Mouse (Mus musculus) thymus, adult 2 months (tissue): Measurements from ENCODE around the gene Leng1. TPM values are rescaled to one million over a fixed set of nuclear protein-coding genes. Genes with fewer than 3 reads are reported as not detected.
A peak's percentile ranks its signal among the peaks of the same experiment; 100 is the strongest.
"Not testable (repeated sequence)": the region's sequence is repeated elsewhere in the genome, so short reads cannot be mapped to it uniquely, and the experiment has no call there.

Source experiments
- DNase-seq: peaks from one replicate; pipeline ENCODE4 v3.0.0; 2021
- H3K27ac ChIP-seq: fragments of 200-500 bp; 2 replicates; pipeline ENCODE4 v1.5.1; 2012; ENCODE audit warnings: low read length, control low read depth; ENCODE audit not compliant: control insufficient read depth, insufficient read depth
- H3K27me3 ChIP-seq: fragments of 200-500 bp; 2 replicates; pipeline ENCODE4 v1.6.1; 2012; ENCODE audit warnings: mild to moderate bottlenecking, low read length, moderate library complexity, mixed read lengths; ENCODE audit not compliant: control insufficient read depth, insufficient read depth
- H3K36me3 ChIP-seq: fragments of 200-500 bp; 2 replicates; pipeline ENCODE4 v1.6.1; 2012; ENCODE audit warnings: mild to moderate bottlenecking, low read length, moderate library complexity; ENCODE audit not compliant: control insufficient read depth, insufficient read depth
- H3K4me1 ChIP-seq: fragments of 200-500 bp; replicated peaks from 2 replicates; pipeline ENCODE4 v1.6.1; 2012; ENCODE audit warnings: low read length; ENCODE audit not compliant: control insufficient read depth, insufficient read depth
- H3K4me3 ChIP-seq: fragments of 200-500 bp; 2 replicates; pipeline ENCODE4 v1.5.1; 2012; ENCODE audit warnings: mild to moderate bottlenecking, low read length, control low read depth, moderate library complexity; ENCODE audit not compliant: control insufficient read depth, insufficient read depth
- CTCF ChIP-seq: fragments of 200-500 bp; IDR thresholded peaks from 2 replicates; pipeline ENCODE4 v1.5.1; 2012; ENCODE audit warnings: mild to moderate bottlenecking, control low read depth, low read length, moderate library complexity, borderline replicate concordance; ENCODE audit not compliant: control insufficient read depth, poor library complexity, insufficient read depth; ENCODE audit errors: extremely low read depth
- POLR2A ChIP-seq: fragments of 200-500 bp; IDR thresholded peaks from 2 replicates; pipeline ENCODE4 v1.6.1; 2012; ENCODE audit warnings: mild to moderate bottlenecking, low read length, control low read depth, moderate library complexity; ENCODE audit not compliant: control insufficient read depth, poor library complexity, insufficient read depth; ENCODE audit errors: extremely low read depth
- WGBS: fragments of 180-500 bp; shearing (Covaris S2); methylation state at CpG from one replicate; pipeline ENCODE4 v1.1.7; 2018; 5-methylcytosine and 5-hydroxymethylcytosine counted together
- polyA plus RNA-seq: library from polyadenylated mRNA; depleted of rRNA; stranded (reverse); fragments of >200 nt; gene quantifications from 2 replicates; pipeline ENCODE4 v1.2.3, GENCODE M21; 2012

Leng1 gene
- polyA plus RNA-seq, 1 experiment, result 4.3 TPM

DNA sequence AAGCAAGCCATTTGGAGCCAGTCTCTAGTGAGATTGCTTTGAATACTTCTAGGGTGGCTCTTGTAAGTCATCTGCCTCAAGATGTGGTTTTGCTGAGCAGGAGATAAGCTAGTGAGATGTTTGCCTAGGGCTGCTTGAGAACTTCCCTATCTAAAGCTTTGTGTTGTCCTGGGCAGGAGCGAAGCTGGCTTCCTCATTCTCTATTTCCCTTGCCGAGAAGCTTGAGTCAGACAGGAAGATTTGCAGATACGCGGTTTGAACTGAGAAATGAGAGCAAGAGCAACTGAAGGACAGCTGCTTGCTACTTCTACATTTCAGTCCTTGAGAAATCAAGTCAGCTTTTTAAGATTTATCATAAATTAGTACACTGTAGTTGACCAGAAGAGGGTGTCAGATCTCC lies 41.4 kb upstream of the Leng1 start:
- peaks cover 31% of the 10 kb centered on the region for H3K36me3 ChIP-seq
- TF ChIP-seq CTCF (no peak), POLR2A (no peak)
- no peaks in the 10 kb centered on the region for H3K27me3 ChIP-seq
- no peak overlapping the region for H3K27ac ChIP-seq
- DNase-seq, result no peak
- no peak overlapping the region for H3K4me3 ChIP-seq
- H3K4me1 ChIP-seq, result peaks cover 12% of the 10 kb centered on the region
- 41% methylated on average over 4 of the region's 4 CpGs for WGBS

DNA sequence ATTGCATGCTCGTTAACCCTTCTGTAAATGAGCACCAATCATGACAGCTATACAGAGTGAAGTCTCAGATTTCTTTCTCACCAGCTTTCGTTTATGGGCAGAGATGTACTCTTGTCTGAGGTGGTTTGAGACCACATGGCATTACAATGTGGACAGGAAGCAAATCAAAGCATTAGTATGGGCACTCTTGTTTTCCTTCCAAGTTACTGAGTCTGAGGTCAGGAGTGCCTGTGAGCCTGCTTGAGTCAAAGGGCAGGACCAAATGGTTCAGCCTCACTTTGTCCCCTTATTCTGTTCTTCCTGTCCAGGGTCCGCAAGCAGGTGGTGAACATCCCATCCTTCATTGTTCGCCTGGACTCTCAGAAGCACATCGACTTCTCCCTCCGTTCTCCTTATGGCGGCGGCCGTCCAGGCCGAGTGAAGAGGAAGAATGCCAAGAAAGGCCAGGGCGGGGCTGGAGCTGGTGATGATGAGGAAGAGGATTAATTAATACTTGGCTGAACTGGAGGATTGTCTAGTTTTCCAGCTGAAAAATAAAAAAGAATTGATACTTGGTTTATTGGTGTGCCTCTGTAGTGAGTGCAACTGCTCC lies 40.8 kb upstream of the Leng1 start:
- peaks cover 12% of the 10 kb centered on the region for H3K4me1 ChIP-seq
- WGBS, result 63% methylated on average over 11 of the region's 11 CpGs
- peaks cover 31% of the 10 kb centered on the region for H3K36me3 ChIP-seq
- H3K27me3 ChIP-seq, result no peaks in the 10 kb centered on the region
- no peak for DNase-seq
- no peak overlapping the region for H3K27ac ChIP-seq
- TF ChIP-seq POLR2A, result no peak
- no peak overlapping the region for H3K4me3 ChIP-seq

DNA sequence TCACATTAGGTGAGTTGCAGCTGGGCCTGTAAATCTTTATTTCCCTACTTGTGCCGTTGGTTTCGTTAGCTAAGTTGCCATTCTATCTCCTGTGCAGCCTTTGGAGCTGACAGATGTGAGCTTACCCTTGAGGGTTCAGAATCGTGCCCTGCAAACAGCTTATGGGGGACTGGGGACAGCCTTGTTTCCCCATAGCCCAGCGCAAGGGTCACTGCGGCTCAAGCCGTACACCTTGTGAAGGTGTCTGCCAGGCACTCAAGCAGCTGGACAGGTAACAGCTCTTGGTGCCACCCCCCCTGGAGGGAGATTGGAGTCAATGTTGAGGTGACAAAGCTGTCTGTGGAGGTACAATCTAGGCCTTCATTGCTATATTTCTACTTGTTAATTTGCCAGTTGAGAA lies 40.3 kb upstream of the Leng1 start:
- H3K36me3 ChIP-seq, result peaks cover 31% of the 10 kb centered on the region
- no peaks in the 10 kb centered on the region for H3K27me3 ChIP-seq
- WGBS, result 32% methylated on average over 6 of the region's 6 CpGs

DNA sequence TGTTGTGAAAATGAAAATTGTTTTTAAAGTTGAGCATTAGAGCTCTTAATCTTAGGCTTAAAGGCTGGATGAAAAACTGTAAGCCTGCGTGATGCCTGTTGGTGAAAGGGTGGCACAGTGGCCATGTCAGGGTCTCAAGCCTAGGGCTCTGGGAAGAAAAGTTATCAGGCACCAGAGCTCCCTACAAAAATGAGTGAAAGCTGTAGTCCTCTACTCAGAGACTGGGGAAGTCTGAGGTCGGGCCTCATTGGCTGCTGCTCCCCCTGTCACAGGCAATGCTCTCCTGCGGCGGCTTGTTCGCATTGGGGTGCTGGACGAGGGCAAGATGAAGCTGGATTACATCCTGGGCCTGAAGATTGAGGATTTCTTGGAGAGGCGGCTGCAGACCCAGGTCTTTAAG lies 39.8 kb upstream of the Leng1 start:
- Histone ChIP-seq H3K36me3 (peaks cover 31% of the 10 kb centered on the region), H3K4me1 (peaks cover 12% of the 10 kb centered on the region), H3K4me3 (peak overlapping the region; percentile 23)
- WGBS, result 9% methylated on average over 7 of the region's 7 CpGs
- not testable (repeated sequence) for H3K27ac ChIP-seq, DNase-seq, H3K27me3 ChIP-seq

More for the DNA sequence above, 40.3 kb upstream of the Leng1 start:
- H3K27ac ChIP-seq, result no peak overlapping the region
- TF ChIP-seq CTCF, result no peak
- TF ChIP-seq POLR2A, result no peak
- no peak for DNase-seq
- peaks cover 12% of the 10 kb centered on the region for H3K4me1 ChIP-seq
- peak overlapping the region; percentile 23 for H3K4me3 ChIP-seq

DNA sequence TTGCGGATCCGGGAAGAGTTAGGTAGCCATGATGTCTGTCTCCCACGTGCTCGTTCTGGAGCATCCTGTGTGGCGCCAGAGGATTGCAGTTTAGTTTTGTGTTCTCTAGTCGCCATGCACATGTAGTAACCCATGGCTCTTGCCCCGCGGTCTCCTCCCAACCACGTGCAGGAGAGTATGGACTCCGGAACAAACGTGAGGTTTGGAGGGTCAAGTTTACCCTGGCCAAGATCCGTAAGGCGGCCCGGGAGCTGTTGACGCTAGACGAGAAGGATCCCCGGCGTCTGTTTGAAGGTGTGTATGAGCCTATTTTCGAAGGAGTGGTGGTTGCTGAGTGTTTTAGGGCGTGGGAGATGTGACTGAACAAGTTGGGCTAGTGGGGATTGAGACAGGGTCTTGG lies 38.8 kb upstream of the Leng1 start:
- peak overlapping the region; percentile 83 for H3K27ac ChIP-seq
- H3K36me3 ChIP-seq, result peaks cover 31% of the 10 kb centered on the region
- no peak for DNase-seq
- peak overlapping the region; percentile 65 for H3K4me3 ChIP-seq
- WGBS, result 3% methylated on average over 20 of the region's 20 CpGs
- H3K4me1 ChIP-seq, result peaks cover 12% of the 10 kb centered on the region
- TF ChIP-seq POLR2A, result no peak
- no peak for TF ChIP-seq CTCF
- H3K27me3 ChIP-seq, result no peaks in the 10 kb centered on the region

DNA sequence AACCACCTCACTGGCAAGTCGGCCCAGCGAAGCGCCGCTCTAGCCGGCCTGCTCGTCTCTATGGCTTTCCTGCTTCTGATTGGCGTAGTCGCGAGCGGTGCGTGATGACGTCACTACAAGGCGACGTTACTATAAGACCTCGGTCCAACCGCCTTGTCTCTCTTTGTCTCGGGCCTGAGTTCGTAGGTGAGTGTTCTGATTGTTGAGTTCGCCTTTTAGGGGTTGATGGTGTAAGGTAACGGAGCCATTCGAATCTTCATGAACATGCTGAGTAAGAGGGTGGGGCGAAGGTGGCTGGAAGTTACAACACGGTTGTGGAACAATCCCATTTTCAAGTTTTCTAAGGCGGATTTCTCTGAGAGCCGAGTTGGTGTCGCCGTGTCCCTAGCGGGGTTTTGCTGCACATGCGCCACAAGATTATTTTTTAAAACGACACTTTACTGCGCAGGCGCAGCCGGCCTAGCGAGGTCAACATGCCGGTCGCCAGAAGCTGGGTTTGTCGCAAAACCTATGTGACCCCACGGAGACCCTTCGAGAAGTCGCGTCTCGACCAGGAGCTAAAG lies 38.3 kb upstream of the Leng1 start, which contains the start of gene Rps9:
Rps9 (plus strand) TSS at position 115 of the 563 bp plus-strand sequence.
- 1% methylated on average over 42 of the region's 42 CpGs for WGBS

DNA sequence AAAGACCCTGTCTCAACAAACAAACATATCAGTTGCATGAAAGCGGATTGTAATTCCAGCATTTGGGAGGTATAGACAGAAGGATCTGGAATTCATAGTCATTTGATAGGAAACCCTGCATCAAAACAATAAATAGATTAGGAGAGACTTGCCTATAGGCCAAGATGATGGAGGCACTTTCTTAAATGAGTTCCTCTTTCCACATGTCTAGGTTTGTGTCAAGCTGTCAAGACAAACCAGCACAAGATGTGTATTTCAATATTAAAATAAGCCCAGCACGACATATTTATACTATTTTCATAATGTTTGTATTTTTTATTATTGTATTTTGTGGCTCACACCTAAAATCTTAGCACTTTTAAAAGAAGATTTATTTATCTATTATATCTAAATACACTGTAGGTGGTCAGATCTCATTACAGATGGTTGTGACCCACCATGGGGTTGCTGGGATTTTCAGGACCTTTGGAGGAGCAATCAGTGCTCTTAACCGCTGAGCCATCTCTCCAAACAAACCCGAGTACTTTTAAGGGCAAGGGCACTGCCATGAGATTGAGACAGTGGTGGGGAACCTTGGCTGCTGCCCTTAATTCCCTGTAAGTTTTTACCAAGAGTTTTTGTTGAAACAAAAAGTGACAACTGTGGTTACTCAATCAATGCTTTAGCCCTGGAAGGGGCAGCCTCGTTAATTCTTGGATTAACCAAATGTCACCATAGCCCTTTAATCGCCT lies 37.7 kb upstream of the Leng1 start:
- H3K4me1 ChIP-seq, result peaks cover 12% of the 10 kb centered on the region
- no peak overlapping the region for H3K4me3 ChIP-seq
- no peak for DNase-seq
- H3K27ac ChIP-seq, result peak overlapping the region; percentile 40; the same call in 1 of the 2 replicates
- H3K36me3 ChIP-seq, result peaks cover 31% of the 10 kb centered on the region
- WGBS, result 17% methylated on average over 6 of the region's 6 CpGs
- no peaks in the 10 kb centered on the region for H3K27me3 ChIP-seq
- TF ChIP-seq CTCF, result no peak
- TF ChIP-seq POLR2A, result no peak

More for the DNA sequence above, 38.3 kb upstream of the Leng1 start, which contains the start of gene Rps9:
- H3K27me3 ChIP-seq, result no peaks in the 10 kb centered on the region
- H3K27ac ChIP-seq, result peak within 1 kb of the TSS; percentile 83
- H3K4me1 ChIP-seq, result peaks cover 12% of the 10 kb centered on the region
- peak within 1 kb of the TSS; percentile 65 for H3K4me3 ChIP-seq
- DNase-seq, result peak; percentile 95
- H3K36me3 ChIP-seq, result peaks cover 31% of the 10 kb centered on the region
- peak; percentile 96 for TF ChIP-seq POLR2A
- TF ChIP-seq CTCF, result peak; percentile 20; the same call in 1 of the 2 replicates
